Mouse (Mus musculus): ENCODE data around the gene Ddit4.

DNA sequence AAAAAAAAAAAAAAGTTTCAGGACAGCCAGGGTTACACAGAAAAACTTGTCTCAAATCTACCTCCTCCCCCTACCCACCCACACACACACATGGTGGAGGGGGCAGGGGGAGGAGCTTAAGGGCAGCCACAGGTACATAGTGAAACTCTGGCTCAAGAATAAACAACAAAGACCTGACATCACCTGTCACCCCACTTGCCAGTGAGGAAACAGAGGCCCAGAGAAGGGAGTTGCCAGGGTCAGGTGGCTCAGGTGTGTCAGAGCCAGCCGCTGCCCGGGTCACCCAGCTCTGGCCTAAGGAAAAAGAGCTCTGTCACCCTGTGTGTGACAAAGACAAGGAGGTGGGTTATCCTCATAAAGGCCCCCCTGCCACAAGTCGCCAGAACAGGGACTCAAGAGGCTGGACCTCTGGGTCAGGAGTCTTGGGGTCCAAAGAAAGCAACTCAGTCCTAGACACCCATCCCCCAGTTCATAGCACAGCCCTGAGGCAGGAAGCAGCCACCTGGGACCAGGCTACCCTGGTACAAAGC is 44.5 kb downstream of the Ddit4 start:
- TF ChIP-seq CTCF (IDR thresholded peaks at IDR 0.05; ENCODE audit: low read depth) (no peak), EP300 (IDR thresholded peaks at IDR 0.05; ENCODE audit: low read depth) (no peak)
